Mouse (Mus musculus) heart, adult 2 months (tissue): ENCODE results near the gene Tex33. TPM values are rescaled to one million over a fixed set of nuclear protein-coding genes. Genes with fewer than 3 reads are reported as not detected.

Source experiments
- DNase-seq, 2 experiments: peaks; one replicate each; pipeline ENCODE4 v3.0.0; 2021
- H3K27ac ChIP-seq: fragments of 200-600 bp; 2 replicates; pipeline ENCODE4 v1.8.1; 2022
- H3K27me3 ChIP-seq: fragments of 200-500 bp; 2 replicates; pipeline ENCODE4 v1.6.1; 2012; ENCODE audit warnings: mild to moderate bottlenecking, low read length, inconsistent platforms, mixed read lengths; ENCODE audit not compliant: control insufficient read depth, insufficient read depth
- H3K36me3 ChIP-seq: fragments of 200-500 bp; 2 replicates; pipeline ENCODE4 v1.6.1; 2012; ENCODE audit warnings: low read length, inconsistent platforms; ENCODE audit not compliant: control insufficient read depth, insufficient read depth
- H3K4me1 ChIP-seq: fragments of 200-500 bp; 2 replicates; pipeline ENCODE4 v1.6.1; 2011; ENCODE audit warnings: low read length; ENCODE audit not compliant: control insufficient read depth, insufficient read depth
- H3K4me3 ChIP-seq: fragments of 200-600 bp; 2 replicates; pipeline ENCODE4 v1.8.1; 2022
- H3K79me2 ChIP-seq: fragments of 200-500 bp; replicated peaks from 2 replicates; pipeline ENCODE4 v1.6.1; 2012; ENCODE audit warnings: mild to moderate bottlenecking, inconsistent platforms, low read length, moderate library complexity, mixed read lengths; ENCODE audit not compliant: control insufficient read depth, insufficient read depth
- H3K9ac ChIP-seq: fragments of 200-500 bp; 2 replicates; pipeline ENCODE4 v1.6.1; 2012; ENCODE audit warnings: low read depth, mild to moderate bottlenecking, control low read depth, inconsistent platforms, low read length, mixed read lengths
- CTCF ChIP-seq: fragments of 200-600 bp; IDR thresholded peaks from 2 replicates; pipeline ENCODE4 v1.8.1; 2022; ENCODE audit warnings: antibody characterized with exemption, mild to moderate bottlenecking, moderate library complexity
- EP300 ChIP-seq: fragments of 200-500 bp; IDR thresholded peaks from 2 replicates; pipeline ENCODE4 v1.6.1; 2011; ENCODE audit warnings: low read depth, low read length, control low read depth; ENCODE audit not compliant: insufficient read depth
- POLR2A ChIP-seq: fragments of 200-500 bp; IDR thresholded peaks from 2 replicates; pipeline ENCODE4 v1.6.1; 2011; ENCODE audit warnings: mild to moderate bottlenecking, low read depth, low read length, control low read depth; ENCODE audit not compliant: insufficient read depth
- WGBS: fragments of 180-500 bp; shearing (Covaris S2); methylation state at CpG from one replicate; pipeline ENCODE4 v1.1.7; 2018; 5-methylcytosine and 5-hydroxymethylcytosine counted together
- intact Hi-C: fragments of 180-260 bp; cut with DNase I; formaldehyde crosslinking; loops from one replicate; pipeline ENCODE4 v1.15.1; 2025
- polyA plus RNA-seq: library from polyadenylated mRNA; depleted of rRNA; stranded (reverse); fragments of >200 nt; gene quantifications from 2 replicates; pipeline ENCODE4 v1.2.3, GENCODE M21; 2012
- total RNA-seq, 2 experiments: library from RNA; stranded (reverse); gene quantifications; 2 replicates each; pipeline ENCODE4 v1.2.3; 2021

The Tex33 gene
- total and polyA plus RNA-seq, 3 experiments: 0.43 TPM; not detected in 2

DNA sequence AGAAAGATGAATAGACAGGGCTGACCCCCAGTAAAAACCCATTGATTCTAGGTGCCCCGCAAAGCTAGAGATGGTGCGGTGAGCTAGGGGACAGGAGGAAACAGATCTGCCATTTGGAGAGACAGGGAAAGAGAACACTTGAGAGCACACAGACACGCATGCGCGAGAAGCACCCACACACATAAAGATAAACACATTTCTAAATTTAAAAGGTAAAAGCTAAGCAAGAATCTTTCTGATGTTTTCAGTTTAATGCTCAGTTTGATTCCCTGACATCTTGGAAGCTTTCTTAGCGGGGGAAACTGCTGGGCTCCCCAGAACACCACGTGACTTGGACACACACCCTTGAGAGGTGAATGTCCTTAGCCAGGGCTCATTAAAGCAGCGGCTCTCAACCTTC, 28.8 kb downstream of the Tex33 start:
- intact Hi-C loops: loop anchor here (5.0 kb wide), 2 partner anchors 45 to 190 kb away; no protein-coding TSS in a partner anchor
- no peak for DNase-seq
- 81% methylated on average over 8 of the region's 8 CpGs for WGBS
- H3K79me2 ChIP-seq: no peaks in the 10 kb centered on the region
- no peak overlapping the region for H3K9ac ChIP-seq
- TF ChIP-seq EP300: no peak
- no peak for TF ChIP-seq POLR2A
- no peak for TF ChIP-seq CTCF
- H3K4me3 ChIP-seq: no peak overlapping the region
- H3K4me1 ChIP-seq: peaks cover 4% of the 10 kb centered on the region
- no peaks in the 10 kb centered on the region for H3K36me3 ChIP-seq
- no peak overlapping the region for H3K27ac ChIP-seq
- H3K27me3 ChIP-seq: no peaks in the 10 kb centered on the region

DNA sequence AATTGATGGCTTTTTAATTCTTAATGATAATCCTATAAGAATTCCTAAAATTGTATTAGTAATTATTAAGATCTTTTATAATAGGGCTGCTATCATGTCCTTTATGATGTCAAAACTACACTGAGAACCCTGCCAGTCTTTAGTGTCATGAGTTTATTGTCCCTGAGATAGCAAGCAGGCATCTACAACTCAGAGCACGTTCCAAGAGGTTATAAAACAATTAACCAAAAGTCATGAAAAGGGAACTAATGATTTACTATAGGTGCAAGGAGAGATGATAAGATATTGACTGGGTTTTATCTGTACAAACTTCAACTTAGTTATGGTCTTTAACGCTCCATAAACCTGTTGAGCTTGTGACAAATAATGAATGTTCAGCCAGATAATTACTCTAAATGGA, 29.8 kb downstream of the Tex33 start:
- no peak overlapping the region for H3K4me3 ChIP-seq
- no peak overlapping the region for H3K9ac ChIP-seq
- no peak for DNase-seq
- intact Hi-C loops: loop anchor here (5.0 kb wide), 2 partner anchors 44 to 189 kb away; no protein-coding TSS in a partner anchor
- WGBS: 77% methylated on average over 2 of the region's 2 CpGs
- H3K79me2 ChIP-seq: no peaks in the 10 kb centered on the region
- no peak overlapping the region for H3K27ac ChIP-seq
- no peaks in the 10 kb centered on the region for H3K27me3 ChIP-seq
- peaks cover 4% of the 10 kb centered on the region for H3K4me1 ChIP-seq
- H3K36me3 ChIP-seq: no peaks in the 10 kb centered on the region
- no peak for TF ChIP-seq EP300
- no peak for TF ChIP-seq CTCF
- TF ChIP-seq POLR2A: no peak

DNA sequence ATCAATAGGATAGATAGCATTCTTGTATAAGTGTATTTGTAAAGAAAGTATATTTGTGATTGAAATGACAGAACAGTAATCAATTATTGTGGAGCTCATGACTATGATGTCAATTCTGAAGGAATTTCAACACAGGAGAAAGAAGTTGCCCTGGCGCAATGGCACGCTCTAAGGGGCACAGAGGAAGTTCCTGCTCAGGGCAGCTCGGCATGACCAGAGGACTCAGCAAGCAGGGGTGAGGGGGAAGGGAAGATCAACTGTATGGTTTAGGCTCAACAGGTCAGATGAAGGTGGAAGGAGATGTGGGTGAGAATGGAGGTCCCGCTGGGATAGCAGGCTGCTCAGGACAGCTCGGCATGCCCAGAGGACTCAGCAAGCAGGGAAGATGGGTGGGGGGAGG, 40.2 kb downstream of the Tex33 start:
- 78% methylated on average over 5 of the region's 5 CpGs for WGBS
- TF ChIP-seq CTCF: no peak
- no peak for TF ChIP-seq EP300
- TF ChIP-seq POLR2A: no peak
- no peaks in the 10 kb centered on the region for H3K36me3 ChIP-seq

DNA sequence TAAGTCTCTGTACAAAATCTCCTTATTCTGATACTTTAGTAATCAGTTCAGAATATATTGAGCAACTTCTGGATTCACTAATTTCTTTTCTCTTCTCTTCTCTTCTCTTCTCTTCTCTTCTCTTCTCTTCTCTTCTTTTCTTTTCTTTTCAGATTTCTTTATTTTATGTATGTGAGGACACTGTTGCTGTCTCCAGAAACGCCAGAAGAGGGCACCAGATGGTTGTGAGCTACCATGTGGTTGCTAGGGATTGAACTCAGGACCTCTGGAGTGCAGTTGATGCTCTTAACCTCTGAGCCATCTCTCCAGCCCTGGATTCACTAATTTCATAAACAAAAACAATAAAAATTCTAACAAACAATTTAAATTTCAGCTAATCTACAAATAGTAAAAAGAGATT, 40.8 kb downstream of the Tex33 start:
- Histone ChIP-seq H3K79me2 (no peaks in the 10 kb centered on the region), H3K36me3 (no peaks in the 10 kb centered on the region), H3K4me3 (no peak overlapping the region), H3K27ac (no peak overlapping the region), H3K9ac (no peak overlapping the region), H3K27me3 (no peaks in the 10 kb centered on the region), H3K4me1 (peaks cover 5% of the 10 kb centered on the region)
- 0% methylated on average over 1 of the region's 1 CpGs for WGBS
- TF ChIP-seq EP300: no peak
- peak; percentile 73 for TF ChIP-seq CTCF
- TF ChIP-seq POLR2A: no peak
- intact Hi-C loops: loop anchor here (1.0 kb wide), 1 partner anchor 67 kb away; no protein-coding TSS in a partner anchor
- DNase-seq: no peak

More for the DNA sequence above, 40.2 kb downstream of the Tex33 start:
- Histone ChIP-seq H3K27ac (no peak overlapping the region), H3K4me3 (no peak overlapping the region), H3K79me2 (no peaks in the 10 kb centered on the region), H3K27me3 (no peaks in the 10 kb centered on the region), H3K9ac (no peak overlapping the region), H3K4me1 (peaks cover 5% of the 10 kb centered on the region)
- no peak for DNase-seq
- intact Hi-C loops: loop anchor here (1.0 kb wide), 1 partner anchor 67 kb away; no protein-coding TSS in a partner anchor

DNA sequence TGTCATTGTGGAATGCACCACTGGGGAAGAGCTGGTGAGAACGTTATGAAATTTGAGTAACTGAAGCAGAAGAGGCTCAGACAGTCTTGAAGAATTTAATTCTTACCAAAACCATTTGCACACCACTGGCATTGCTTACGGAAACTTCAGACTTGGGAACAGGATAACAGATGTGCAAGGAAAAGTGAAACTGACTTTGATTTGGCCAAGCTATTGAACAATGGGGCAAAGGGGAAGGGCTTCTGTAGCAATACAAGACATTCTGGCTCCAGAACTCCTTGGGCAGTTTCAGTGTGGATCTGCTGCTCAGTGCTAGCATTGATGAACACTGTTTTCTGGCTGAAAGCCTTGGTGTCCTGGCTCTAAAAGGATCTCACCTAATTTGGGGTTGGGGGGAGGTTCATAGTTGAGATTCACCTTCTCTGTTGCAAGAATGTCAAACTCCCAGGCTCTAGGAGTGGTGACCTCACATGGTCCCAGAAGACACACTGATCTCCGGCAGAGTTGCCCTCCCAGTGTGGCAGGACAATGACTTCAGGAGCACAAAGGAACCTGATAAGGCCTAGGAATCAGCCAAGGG, 44.0 kb downstream of the Tex33 start:
- intact Hi-C loops: no loop called here

DNA sequence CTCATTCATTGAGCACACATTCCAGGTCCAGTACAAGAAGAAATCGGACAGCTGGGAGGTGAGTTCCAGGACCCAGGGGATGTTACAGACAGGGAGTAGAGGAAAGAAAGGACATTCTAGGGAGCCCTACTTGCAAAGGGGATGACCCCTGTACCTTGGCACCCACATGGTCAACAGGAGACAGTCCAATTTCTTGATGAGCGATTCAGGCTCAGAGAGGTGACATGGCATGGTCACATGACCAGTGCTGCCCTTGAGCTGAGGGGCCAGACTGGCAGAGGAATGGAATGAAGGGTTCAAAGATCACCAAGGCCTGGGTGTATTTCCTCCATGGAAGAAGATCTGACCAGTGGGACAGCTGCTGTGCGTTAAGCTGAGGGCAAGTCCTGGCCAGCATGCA, 51.1 kb downstream of the Tex33 start:
- H3K79me2 ChIP-seq: no peaks in the 10 kb centered on the region
- no peak overlapping the region for H3K4me3 ChIP-seq
- no peaks in the 10 kb centered on the region for H3K36me3 ChIP-seq
- intact Hi-C loops: no loop called here
- H3K27ac ChIP-seq: no peak overlapping the region
- peaks cover 6% of the 10 kb centered on the region for H3K4me1 ChIP-seq
- H3K9ac ChIP-seq: no peak overlapping the region
- TF ChIP-seq POLR2A (no peak), EP300 (no peak), CTCF (no peak)
- WGBS: 90% methylated on average over 3 of the region's 3 CpGs
- DNase-seq: no peak
- no peaks in the 10 kb centered on the region for H3K27me3 ChIP-seq

More for the DNA sequence above, 44.0 kb downstream of the Tex33 start:
- 31% methylated on average over 3 of the region's 3 CpGs for WGBS
- H3K27ac ChIP-seq: peak overlapping the region; percentile 64
- no peak overlapping the region for H3K4me3 ChIP-seq
- H3K9ac ChIP-seq: no peak overlapping the region
- H3K27me3 ChIP-seq: no peaks in the 10 kb centered on the region
- no peak for DNase-seq
- H3K79me2 ChIP-seq: no peaks in the 10 kb centered on the region
- no peaks in the 10 kb centered on the region for H3K36me3 ChIP-seq
- peaks cover 5% of the 10 kb centered on the region for H3K4me1 ChIP-seq
- 0 out of 2 replicates have a peak, but pooled peaks have one; percentile 4 for TF ChIP-seq EP300
- TF ChIP-seq POLR2A: peak; percentile 41; the same call in 1 of the 2 replicates
- no peak for TF ChIP-seq CTCF
